Mouse (Mus musculus) liver, adult 2 months (tissue): ENCODE measurements around the gene Vmn1r84. TPM values are rescaled to one million over a fixed set of nuclear protein-coding genes. Genes with fewer than 3 reads are reported as not detected.

ENCODE experiments used
- DNase-seq: peaks from one replicate; pipeline ENCODE4 v3.0.0-alpha.2; 2011; ENCODE audit warnings: low read depth, low spot score; ENCODE audit errors: extremely low read depth
- H3K27ac ChIP-seq: fragments of 200-500 bp; replicated peaks from 2 replicates; pipeline ENCODE4 v1.5.1; 2012; ENCODE audit warnings: low read depth, mild to moderate bottlenecking, control low read depth, inconsistent platforms, low read length; ENCODE audit not compliant: insufficient read depth
- H3K27me3 ChIP-seq: fragments of 200-500 bp; 2 replicates; pipeline ENCODE4 v1.6.1; 2012; ENCODE audit warnings: mild to moderate bottlenecking, moderate library complexity, low read length, inconsistent platforms; ENCODE audit not compliant: control insufficient read depth, insufficient read depth
- H3K36me3 ChIP-seq: fragments of 200-500 bp; 2 replicates; pipeline ENCODE4 v1.6.1; 2012; ENCODE audit warnings: low read length, inconsistent platforms; ENCODE audit not compliant: control insufficient read depth, insufficient read depth
- H3K4me1 ChIP-seq: fragments of 200-500 bp; 2 replicates; pipeline ENCODE4 v1.6.1; 2011; ENCODE audit warnings: low read length; ENCODE audit not compliant: control insufficient read depth, insufficient read depth
- H3K4me3 ChIP-seq: fragments of 200-500 bp; 2 replicates; pipeline ENCODE4 v1.5.1; 2011; ENCODE audit warnings: low read depth, mild to moderate bottlenecking, control low read depth, low read length, moderate library complexity; ENCODE audit not compliant: insufficient read depth
- H3K79me2 ChIP-seq: fragments of 200-500 bp; 2 replicates; pipeline ENCODE4 v1.6.1; 2012; ENCODE audit warnings: inconsistent platforms, mild to moderate bottlenecking, low read length, moderate library complexity; ENCODE audit not compliant: control insufficient read depth, insufficient read depth
- H3K9ac ChIP-seq: fragments of 200-500 bp; 2 replicates; pipeline ENCODE4 v1.6.1; 2012; ENCODE audit warnings: low read depth, mild to moderate bottlenecking, control low read depth, inconsistent platforms, low read length
- CTCF ChIP-seq: fragments of 200-500 bp; IDR thresholded peaks from 2 replicates; pipeline ENCODE4 v1.5.1; 2011; ENCODE audit warnings: low read depth, low read length, control low read depth
- POLR2A ChIP-seq: fragments of 200-500 bp; IDR thresholded peaks from 2 replicates; pipeline ENCODE4 v1.6.1; 2011; ENCODE audit warnings: low read length, control low read depth; ENCODE audit not compliant: insufficient read depth; ENCODE audit errors: extremely low read depth
- WGBS: fragments of 180-500 bp; shearing (Covaris S2); methylation state at CpG from one replicate; pipeline ENCODE4 v1.1.7; 2018; 5-methylcytosine and 5-hydroxymethylcytosine counted together
- polyA plus RNA-seq: library from polyadenylated mRNA; depleted of rRNA; stranded (reverse); fragments of >200 nt; gene quantifications from 2 replicates; pipeline ENCODE4 v1.2.3, GENCODE M21; 2012; rRNA removed
- total RNA-seq: library from RNA; depleted of rRNA; stranded (reverse); fragments of >200 nt; gene quantifications from 2 replicates; pipeline ENCODE4 v1.2.3, GENCODE M21; 2014; rRNA removed

Gene Vmn1r84
- not detected in 2 replicates for total RNA-seq
- not detected in 2 replicates for polyA plus RNA-seq

- Histone ChIP-seq H3K9ac (no peak within 1 kb of the TSS), H3K4me1 (no peaks in the 10 kb centered on the region), H3K36me3 (no peaks in the 10 kb centered on the region), H3K79me2 (no peaks in the 10 kb centered on the region), H3K4me3 (no peak within 1 kb of the TSS), H3K27me3 (no peaks in the 10 kb centered on the region), H3K27ac (no peak within 1 kb of the TSS)
- 64% methylated on average over 1 of the region's 1 CpGs for WGBS
- TF ChIP-seq POLR2A (no peak), CTCF (no peak)
- DNase-seq = no peak
These were observed at the start of gene Vmn1r84 for GRCm38 (mm10) chr7:12369173-12369572. Gene Vmn1r84, minus strand, starts transcription at chr7:12369273.

DNA sequence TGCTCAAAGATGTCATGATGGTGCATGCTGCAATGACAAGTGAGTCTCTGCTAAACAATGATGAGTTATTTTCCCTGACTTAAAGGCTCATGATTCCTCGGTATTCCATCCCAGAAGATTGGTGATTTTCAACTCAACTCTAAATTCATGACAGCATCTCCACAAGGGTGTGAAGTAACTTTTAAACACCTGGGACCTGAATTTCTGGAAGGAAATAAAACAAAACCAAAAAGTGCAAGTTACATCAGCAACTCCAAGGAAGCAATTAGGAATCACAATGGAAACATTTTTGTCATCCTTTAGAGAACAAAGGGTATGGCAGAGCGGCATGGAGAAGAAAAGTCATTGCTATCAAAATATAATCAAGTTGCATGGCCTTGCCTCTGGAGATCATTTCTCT lies 39.7 kb downstream of the Vmn1r84 start, which contains the start of gene Vmn1r83:
Gene Vmn1r83 (minus strand): TSS at position 101 of the 400 bp plus-strand sequence.
- Histone ChIP-seq H3K4me3 (no peak within 1 kb of the TSS), H3K9ac (no peak within 1 kb of the TSS), H3K27me3 (no peaks in the 10 kb centered on the region), H3K4me1 (no peaks in the 10 kb centered on the region), H3K27ac (no peak within 1 kb of the TSS), H3K79me2 (no peaks in the 10 kb centered on the region), H3K36me3 (no peaks in the 10 kb centered on the region)
- no peak for DNase-seq
- 80% methylated on average over 2 of the region's 2 CpGs for WGBS
- no peak for TF ChIP-seq POLR2A
- TF ChIP-seq CTCF = no peak

Other genes starting within 250 kb of the Vmn1r84 start
- not detected in 2 replicates for gene Vmn1r78, start 219.0 kb downstream of the Vmn1r84 start, total RNA-seq
- gene Vmn1r78, start 219.0 kb downstream of the Vmn1r84 start, polyA plus RNA-seq = not detected in 2 replicates
- not detected in 2 replicates for gene Vmn1r79, start 198.0 kb downstream of the Vmn1r84 start, total RNA-seq
- not detected in 2 replicates for gene Vmn1r79, start 198.0 kb downstream of the Vmn1r84 start, polyA plus RNA-seq
- not detected in 2 replicates for gene Vmn1r80, start 180.0 kb downstream of the Vmn1r84 start, total RNA-seq
- gene Vmn1r80, start 180.0 kb downstream of the Vmn1r84 start, polyA plus RNA-seq = not detected in 2 replicates
- not detected in 2 replicates for gene Vmn1r81, start 101.0 kb downstream of the Vmn1r84 start, total RNA-seq
- gene Vmn1r81, start 101.0 kb downstream of the Vmn1r84 start, polyA plus RNA-seq = not detected in 2 replicates
- gene Vmn1r82, start 68.8 kb downstream of the Vmn1r84 start, total RNA-seq = not detected in 2 replicates
- gene Vmn1r82, start 68.8 kb downstream of the Vmn1r84 start, polyA plus RNA-seq = not detected in 2 replicates
- gene Vmn1r83, start 39.8 kb downstream of the Vmn1r84 start, total RNA-seq = not detected in 2 replicates
- not detected in 2 replicates for gene Vmn1r83, start 39.8 kb downstream of the Vmn1r84 start, polyA plus RNA-seq
- gene Zfp551, start 53.5 kb upstream of the Vmn1r84 start, total RNA-seq = 1.8 and 2.0 TPM in 2 replicates
- 0.37 and 0.39 TPM in 2 replicates for gene Zfp551, start 53.5 kb upstream of the Vmn1r84 start, polyA plus RNA-seq
- 4.4 and 5.7 TPM in 2 replicates for gene Zfp606, start 109.0 kb upstream of the Vmn1r84 start, total RNA-seq
- gene Zfp606, start 109.0 kb upstream of the Vmn1r84 start, polyA plus RNA-seq = 1.3 and 1.6 TPM in 2 replicates
- gene 2900092C05Rik, start 143.2 kb upstream of the Vmn1r84 start, total RNA-seq = not detected in 2 replicates
- gene 2900092C05Rik, start 143.2 kb upstream of the Vmn1r84 start, polyA plus RNA-seq = not detected in 2 replicates
- not detected in 2 replicates for gene Vmn2r53, start 239.5 kb upstream of the Vmn1r84 start, total RNA-seq
- gene Vmn2r53, start 239.5 kb upstream of the Vmn1r84 start, polyA plus RNA-seq = not detected in 2 replicates